Mouse (Mus musculus) olfactory bulb, adult 2 months (tissue): ENCODE measurements around the gene Ndufaf2.

Experiments used
- CTCF ChIP-seq: fragments of 200-500 bp; IDR thresholded peaks from 2 replicates; pipeline ENCODE4 v1.5.1; 2012; ENCODE audit warnings: low read depth, mild to moderate bottlenecking, low read length, moderate library complexity; ENCODE audit not compliant: insufficient read depth
- POLR2A ChIP-seq: fragments of 200-500 bp; IDR thresholded peaks from 2 replicates; pipeline ENCODE4 v1.6.1; 2012; ENCODE audit warnings: mild to moderate bottlenecking, low read depth, low read length, moderate library complexity; ENCODE audit not compliant: insufficient read depth

DNA sequence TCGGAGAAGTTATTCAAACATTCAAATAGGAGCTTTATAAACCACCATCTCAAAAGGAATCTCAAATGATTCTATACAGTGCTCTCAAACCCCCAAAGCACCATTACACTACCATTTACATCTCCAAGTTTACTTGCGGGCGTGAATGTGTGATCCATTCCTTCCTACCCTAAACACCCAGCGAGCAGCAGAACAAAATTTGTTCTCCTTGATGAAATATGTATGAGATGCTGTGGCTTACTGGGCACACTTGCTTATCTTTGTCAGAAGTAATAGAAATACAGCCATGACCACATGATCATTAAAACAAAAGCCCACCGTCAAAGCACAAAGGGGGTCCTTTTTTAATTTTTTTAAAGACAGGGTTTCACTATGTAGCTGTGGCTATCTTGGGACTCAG, 44.9 kb downstream of the Ndufaf2 start:
- no peak for TF ChIP-seq CTCF
- no peak for TF ChIP-seq POLR2A
